Mouse (Mus musculus): ENCODE data around the gene Ggt1. TPM values are rescaled to one million over a fixed set of nuclear protein-coding genes. Genes with fewer than 3 reads are reported as not detected.

Ggt1 gene
- polyA plus RNA-seq, 1 experiment from 2014 or later = 40.9 TPM

GRCm38 (mm10) chr10:75620818-75621217, 59.4 kb downstream of the Ggt1 start:
- H3K9me3 ChIP-seq (replicated peaks; ENCODE audit: control insufficient read depth, low read length) = no peaks in the 10 kb centered on the region
- no peaks in the 10 kb centered on the region for H3K27me3 ChIP-seq (ENCODE audit: control insufficient read depth, insufficient read depth, low read depth, low read length)
- H3K4me1 ChIP-seq (ENCODE audit: control insufficient read depth, low read depth, low read length) = no peaks in the 10 kb centered on the region
- no peak overlapping the region for H3K4me3 ChIP-seq (ENCODE audit: low read depth, low read length)
- no peaks in the 10 kb centered on the region for H3K36me3 ChIP-seq (ENCODE audit: control insufficient read depth, insufficient read depth)
- H3K4me2 ChIP-seq (ENCODE audit: low read depth, low read length) = no peak overlapping the region
- ATAC-seq (ENCODE audit: low read depth) = no peak
- no peak overlapping the region for H3K9ac ChIP-seq (ENCODE audit: low read depth, low read length)
- 27% methylated on average over 3 of the region's 3 CpGs for WGBS (ENCODE audit: insufficient replicate concordance)
- H3K27ac ChIP-seq (ENCODE audit: low read length) = no peak overlapping the region

- H3K27ac ChIP-seq (ENCODE audit: low read length) = no peak overlapping the region
- no peak for ATAC-seq (ENCODE audit: low read depth)
- 49% methylated on average over 6 of the region's 6 CpGs for whole genome bisulfite sequencing (ENCODE audit: insufficient replicate concordance)
Observed at GRCm38 (mm10) chr10:75625920-75626319, 64.5 kb downstream of the Ggt1 start.

GRCm38 (mm10) chr10:75626991-75627390, 65.6 kb downstream of the Ggt1 start:
- H3K36me3 ChIP-seq (ENCODE audit: control insufficient read depth, insufficient read depth) = no peaks in the 10 kb centered on the region
- no peak overlapping the region for H3K27ac ChIP-seq (ENCODE audit: low read length)
- no peaks in the 10 kb centered on the region for H3K9me3 ChIP-seq (replicated peaks; ENCODE audit: control insufficient read depth, low read length)
- no peaks in the 10 kb centered on the region; the same call in 1 of the 2 replicates for H3K27me3 ChIP-seq (ENCODE audit: control insufficient read depth, insufficient read depth, low read depth, low read length)
- no peaks in the 10 kb centered on the region for H3K4me1 ChIP-seq (ENCODE audit: control insufficient read depth, low read depth, low read length)
- ATAC-seq (ENCODE audit: low read depth) = no peak; the same call in 1 of the 2 replicates
- H3K4me3 ChIP-seq (ENCODE audit: low read depth, low read length) = no peak overlapping the region
- WGBS (ENCODE audit: insufficient replicate concordance) = 45% methylated on average over 3 of the region's 3 CpGs
- H3K9ac ChIP-seq (ENCODE audit: low read depth, low read length) = no peak overlapping the region
- no peak overlapping the region for H3K4me2 ChIP-seq (ENCODE audit: low read depth, low read length)

More at GRCm38 (mm10) chr10:75625920-75626319, 64.5 kb downstream of the Ggt1 start:
- no peaks in the 10 kb centered on the region for H3K4me1 ChIP-seq (ENCODE audit: control insufficient read depth, low read depth, low read length)
- no peak overlapping the region for H3K4me3 ChIP-seq (ENCODE audit: low read depth, low read length)
- H3K9me3 ChIP-seq (replicated peaks; ENCODE audit: control insufficient read depth, low read length) = no peaks in the 10 kb centered on the region
- no peak overlapping the region for H3K9ac ChIP-seq (ENCODE audit: low read depth, low read length)
- no peaks in the 10 kb centered on the region for H3K27me3 ChIP-seq (ENCODE audit: control insufficient read depth, insufficient read depth, low read depth, low read length)
- no peaks in the 10 kb centered on the region for H3K36me3 ChIP-seq (ENCODE audit: control insufficient read depth, insufficient read depth)
- no peak overlapping the region for H3K4me2 ChIP-seq (ENCODE audit: low read depth, low read length)

GRCm38 (mm10) chr10:75627490-75627889, 66.1 kb downstream of the Ggt1 start:
- Histone ChIP-seq H3K27ac (ENCODE audit: low read length) (no peak overlapping the region), H3K4me2 (ENCODE audit: low read depth, low read length) (no peak overlapping the region)

GRCm38 (mm10) chr10:75632633-75633032, 71.2 kb downstream of the Ggt1 start:
- Histone ChIP-seq H3K4me2 (ENCODE audit: low read depth, low read length) (no peak overlapping the region), H3K27me3 (ENCODE audit: control insufficient read depth, insufficient read depth, low read depth, low read length) (peaks cover 2% of the 10 kb centered on the region; the same call in 1 of the 2 replicates), H3K9ac (ENCODE audit: low read depth, low read length) (no peak overlapping the region), H3K9me3 (replicated peaks; ENCODE audit: control insufficient read depth, low read length) (no peaks in the 10 kb centered on the region), H3K4me1 (ENCODE audit: control insufficient read depth, low read depth, low read length) (no peaks in the 10 kb centered on the region), H3K36me3 (ENCODE audit: control insufficient read depth, insufficient read depth) (no peaks in the 10 kb centered on the region), H3K27ac (ENCODE audit: low read length) (no peak overlapping the region), H3K4me3 (ENCODE audit: low read depth, low read length) (no peak overlapping the region)
- WGBS (ENCODE audit: insufficient replicate concordance) = 55% methylated on average over 5 of the region's 5 CpGs
- ATAC-seq (ENCODE audit: low read depth) = no peak

More at GRCm38 (mm10) chr10:75627490-75627889, 66.1 kb downstream of the Ggt1 start:
- H3K4me3 ChIP-seq (ENCODE audit: low read depth, low read length) = no peak overlapping the region
- no peaks in the 10 kb centered on the region; the same call in 1 of the 2 replicates for H3K27me3 ChIP-seq (ENCODE audit: control insufficient read depth, insufficient read depth, low read depth, low read length)
- WGBS (ENCODE audit: insufficient replicate concordance) = 66% methylated on average over 3 of the region's 3 CpGs
- no peaks in the 10 kb centered on the region for H3K36me3 ChIP-seq (ENCODE audit: control insufficient read depth, insufficient read depth)
- ATAC-seq (ENCODE audit: low read depth) = no peak
- H3K9me3 ChIP-seq (replicated peaks; ENCODE audit: control insufficient read depth, low read length) = no peaks in the 10 kb centered on the region
- H3K9ac ChIP-seq (ENCODE audit: low read depth, low read length) = no peak overlapping the region
- no peaks in the 10 kb centered on the region for H3K4me1 ChIP-seq (ENCODE audit: control insufficient read depth, low read depth, low read length)

- Histone ChIP-seq H3K4me3 (ENCODE audit: low read depth, low read length) (no peak overlapping the region), H3K4me2 (ENCODE audit: low read depth, low read length) (no peak overlapping the region), H3K4me1 (ENCODE audit: control insufficient read depth, low read depth, low read length) (no peaks in the 10 kb centered on the region), H3K27me3 (ENCODE audit: control insufficient read depth, insufficient read depth, low read depth, low read length) (peaks cover 2% of the 10 kb centered on the region; the same call in 1 of the 2 replicates), H3K9me3 (replicated peaks; ENCODE audit: control insufficient read depth, low read length) (no peaks in the 10 kb centered on the region), H3K36me3 (ENCODE audit: control insufficient read depth, insufficient read depth) (no peaks in the 10 kb centered on the region), H3K9ac (ENCODE audit: low read depth, low read length) (no peak overlapping the region), H3K27ac (ENCODE audit: low read length) (no peak overlapping the region)
- ATAC-seq (ENCODE audit: low read depth) = no peak
- 66% methylated on average over 5 of the region's 5 CpGs for WGBS (ENCODE audit: insufficient replicate concordance)
Observed at GRCm38 (mm10) chr10:75633048-75633447, 71.6 kb downstream of the Ggt1 start.

- Histone ChIP-seq H3K9ac (ENCODE audit: low read depth, low read length) (no peak overlapping the region), H3K27ac (ENCODE audit: low read length) (no peak overlapping the region), H3K9me3 (replicated peaks; ENCODE audit: control insufficient read depth, low read length) (no peaks in the 10 kb centered on the region), H3K4me1 (ENCODE audit: control insufficient read depth, low read depth, low read length) (no peaks in the 10 kb centered on the region), H3K4me3 (ENCODE audit: low read depth, low read length) (no peak overlapping the region), H3K4me2 (ENCODE audit: low read depth, low read length) (no peak overlapping the region), H3K27me3 (ENCODE audit: control insufficient read depth, insufficient read depth, low read depth, low read length) (peaks cover 2% of the 10 kb centered on the region; the same call in 1 of the 2 replicates), H3K36me3 (ENCODE audit: control insufficient read depth, insufficient read depth) (no peaks in the 10 kb centered on the region)
- ATAC-seq (ENCODE audit: low read depth) = no peak
- WGBS (ENCODE audit: insufficient replicate concordance) = 55% methylated on average over 14 of the region's 14 CpGs
Observed at GRCm38 (mm10) chr10:75633576-75634139, 72.3 kb downstream of the Ggt1 start.

GRCm38 (mm10) chr10:75634610-75635009, 73.2 kb downstream of the Ggt1 start:
- Histone ChIP-seq H3K36me3 (ENCODE audit: control insufficient read depth, insufficient read depth) (no peaks in the 10 kb centered on the region), H3K27me3 (ENCODE audit: control insufficient read depth, insufficient read depth, low read depth, low read length) (peaks cover 2% of the 10 kb centered on the region; the same call in 1 of the 2 replicates), H3K9ac (ENCODE audit: low read depth, low read length) (no peak overlapping the region), H3K4me2 (ENCODE audit: low read depth, low read length) (no peak overlapping the region), H3K27ac (ENCODE audit: low read length) (no peak overlapping the region), H3K4me1 (ENCODE audit: control insufficient read depth, low read depth, low read length) (no peaks in the 10 kb centered on the region), H3K9me3 (replicated peaks; ENCODE audit: control insufficient read depth, low read length) (no peaks in the 10 kb centered on the region), H3K4me3 (ENCODE audit: low read depth, low read length) (no peak overlapping the region)
- 73% methylated on average over 8 of the region's 8 CpGs for WGBS (ENCODE audit: insufficient replicate concordance)
- ATAC-seq (ENCODE audit: low read depth) = no peak

- no peak overlapping the region for H3K4me3 ChIP-seq (ENCODE audit: low read depth, low read length)
- no peaks in the 10 kb centered on the region for H3K4me1 ChIP-seq (ENCODE audit: control insufficient read depth, low read depth, low read length)
- H3K36me3 ChIP-seq (ENCODE audit: control insufficient read depth, insufficient read depth) = no peaks in the 10 kb centered on the region
- ATAC-seq (ENCODE audit: low read depth) = no peak
- no peak overlapping the region for H3K27ac ChIP-seq (ENCODE audit: low read length)
- no peak overlapping the region for H3K9ac ChIP-seq (ENCODE audit: low read depth, low read length)
- H3K4me2 ChIP-seq (ENCODE audit: low read depth, low read length) = no peak overlapping the region
- H3K9me3 ChIP-seq (replicated peaks; ENCODE audit: control insufficient read depth, low read length) = no peaks in the 10 kb centered on the region
- WGBS (ENCODE audit: insufficient replicate concordance) = 57% methylated on average over 14 of the region's 14 CpGs
- H3K27me3 ChIP-seq (ENCODE audit: control insufficient read depth, insufficient read depth, low read depth, low read length) = peaks cover 2% of the 10 kb centered on the region; the same call in 1 of the 2 replicates
Observed at GRCm38 (mm10) chr10:75635019-75635692, 73.8 kb downstream of the Ggt1 start.
